Mouse (Mus musculus) embryonic fibroblast, embryonic 13.5 days (primary cell): ENCODE data around the gene Crtap. TPM values are rescaled to one million over a fixed set of nuclear protein-coding genes. Genes with fewer than 3 reads are reported as not detected.

ENCODE experiments used
- H3K27ac ChIP-seq: 2 replicates; pipeline ENCODE4 v1.5.1; 2012; ENCODE audit warnings: low read length, control low read depth, inconsistent platforms; ENCODE audit not compliant: insufficient read depth
- H3K4me1 ChIP-seq: 2 replicates; pipeline ENCODE4 v1.6.1; 2011; ENCODE audit warnings: low read length; ENCODE audit not compliant: control insufficient read depth, insufficient read depth
- H3K4me3 ChIP-seq: 2 replicates; pipeline ENCODE4 v1.5.1; 2011; ENCODE audit warnings: mild to moderate bottlenecking, control low read depth, low read length; ENCODE audit not compliant: insufficient read depth
- CTCF ChIP-seq: IDR thresholded peaks from 2 replicates; pipeline ENCODE4 v1.5.1; 2011; ENCODE audit warnings: mild to moderate bottlenecking, control low read depth, low read length, moderate library complexity, borderline replicate concordance; ENCODE audit not compliant: insufficient read depth
- POLR2A ChIP-seq: IDR thresholded peaks from 2 replicates; pipeline ENCODE4 v1.6.1; 2011; ENCODE audit warnings: low read depth, mild to moderate bottlenecking, control low read depth, low read length, moderate library complexity
- polyA plus RNA-seq: library from polyadenylated mRNA; stranded (reverse); fragments of >200 nt; gene quantifications from 2 replicates; pipeline ENCODE4 v1.2.4, GENCODE M21; 2011; ENCODE audit warnings: low read depth; ENCODE audit not compliant: missing spikeins, insufficient read length

The Crtap gene
- polyA plus RNA-seq, 1 experiment, result 277 TPM

- Histone ChIP-seq H3K27ac (no peak overlapping the region), H3K4me3 (no peak overlapping the region), H3K4me1 (no peaks in the 10 kb centered on the region)
- TF ChIP-seq CTCF (no peak), POLR2A (no peak)
These were observed 26.4 kb upstream of the Crtap start for GRCm38 (mm10) chr9:114416646-114417517.

DNA sequence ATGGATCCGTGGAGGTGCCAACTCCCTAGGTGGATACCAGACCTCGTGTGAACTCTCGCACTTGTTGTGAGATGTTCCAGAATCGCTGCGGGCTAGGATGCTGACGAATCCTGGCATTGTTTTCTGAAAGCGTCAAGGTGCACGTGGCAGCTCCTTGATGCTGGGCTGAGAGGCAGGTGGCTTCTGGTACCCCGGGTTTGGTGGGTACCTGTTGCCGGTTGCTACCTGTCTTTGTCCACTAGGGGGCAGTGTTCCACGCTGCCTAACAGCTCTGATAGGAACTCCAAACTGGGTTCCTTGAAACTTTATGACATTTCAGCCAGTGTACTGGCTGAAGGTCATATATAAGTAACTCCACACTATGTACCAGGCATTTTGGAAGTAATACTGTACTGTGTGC, 25.2 kb upstream of the Crtap start:
- Histone ChIP-seq H3K4me1 (no peaks in the 10 kb centered on the region), H3K27ac (no peak overlapping the region), H3K4me3 (no peak overlapping the region)
- TF ChIP-seq CTCF (peak; percentile 68), POLR2A (no peak)

DNA sequence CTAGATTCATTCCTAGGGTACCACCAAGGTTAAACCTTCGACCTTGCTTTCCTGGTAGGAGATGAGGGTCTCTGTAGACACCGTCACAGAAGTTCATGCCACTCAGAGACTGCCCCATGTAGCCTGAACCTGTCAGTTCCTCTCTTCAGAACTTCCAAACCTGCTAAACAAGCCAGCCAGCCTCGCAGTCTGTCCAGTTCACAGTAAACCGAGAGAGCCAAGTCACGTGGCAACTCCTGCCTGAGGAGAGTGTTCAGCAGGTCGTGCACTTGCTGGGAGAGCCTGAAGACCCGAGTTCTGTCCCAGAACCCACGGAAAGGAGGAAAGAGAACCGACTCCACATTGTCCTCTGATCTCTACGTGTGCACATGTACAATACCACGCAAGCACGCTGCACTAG, 23.4 kb upstream of the Crtap start:
- Histone ChIP-seq H3K27ac (no peak overlapping the region), H3K4me3 (no peak overlapping the region), H3K4me1 (no peaks in the 10 kb centered on the region)
- TF ChIP-seq POLR2A, result no peak
- TF ChIP-seq CTCF, result no peak

GRCm38 (mm10) chr9:114412406-114412805, 21.9 kb upstream of the Crtap start:
- Histone ChIP-seq H3K27ac (no peak overlapping the region), H3K4me1 (no peaks in the 10 kb centered on the region), H3K4me3 (no peak overlapping the region)
- TF ChIP-seq POLR2A (no peak), CTCF (no peak)

GRCm38 (mm10) chr9:114411295-114411694, 20.8 kb upstream of the Crtap start:
- Histone ChIP-seq H3K4me3 (no peak overlapping the region), H3K27ac (no peak overlapping the region), H3K4me1 (no peaks in the 10 kb centered on the region)
- no peak for TF ChIP-seq POLR2A
- no peak for TF ChIP-seq CTCF

DNA sequence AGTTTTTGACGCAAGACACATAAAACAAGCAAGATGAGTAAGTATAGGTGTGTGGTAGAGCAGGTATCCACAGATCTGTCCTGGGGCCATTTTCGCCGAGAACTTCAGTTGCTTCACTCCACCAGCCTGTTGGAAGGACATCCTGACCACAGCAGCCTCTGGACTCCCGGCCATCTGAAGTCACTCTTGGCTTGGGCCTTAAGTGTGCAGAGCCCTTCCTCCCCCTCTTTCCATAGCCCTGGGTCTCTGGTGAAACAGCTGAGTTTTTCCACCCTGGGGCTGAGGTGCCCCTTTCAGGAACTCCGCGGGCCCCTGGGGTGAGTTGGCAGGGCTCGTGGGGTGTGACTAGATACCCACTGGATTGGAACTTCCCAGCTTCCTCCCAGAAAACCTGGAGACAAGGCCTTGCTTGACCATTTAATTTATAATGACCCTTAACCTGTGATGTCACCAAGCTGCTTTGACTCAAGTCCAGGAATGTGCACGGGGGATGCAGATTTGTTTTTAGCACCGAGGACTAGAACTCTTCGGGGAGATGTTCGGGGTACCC, 19.9 kb upstream of the Crtap start:
- Histone ChIP-seq H3K27ac (no peak overlapping the region), H3K4me1 (no peaks in the 10 kb centered on the region), H3K4me3 (no peak overlapping the region)
- TF ChIP-seq POLR2A (no peak), CTCF (no peak)

GRCm38 (mm10) chr9:114407676-114408075, 17.2 kb upstream of the Crtap start:
- no peak overlapping the region for H3K27ac ChIP-seq
- TF ChIP-seq POLR2A, result no peak
- TF ChIP-seq CTCF, result no peak
- no peak overlapping the region for H3K4me3 ChIP-seq
- no peaks in the 10 kb centered on the region for H3K4me1 ChIP-seq

DNA sequence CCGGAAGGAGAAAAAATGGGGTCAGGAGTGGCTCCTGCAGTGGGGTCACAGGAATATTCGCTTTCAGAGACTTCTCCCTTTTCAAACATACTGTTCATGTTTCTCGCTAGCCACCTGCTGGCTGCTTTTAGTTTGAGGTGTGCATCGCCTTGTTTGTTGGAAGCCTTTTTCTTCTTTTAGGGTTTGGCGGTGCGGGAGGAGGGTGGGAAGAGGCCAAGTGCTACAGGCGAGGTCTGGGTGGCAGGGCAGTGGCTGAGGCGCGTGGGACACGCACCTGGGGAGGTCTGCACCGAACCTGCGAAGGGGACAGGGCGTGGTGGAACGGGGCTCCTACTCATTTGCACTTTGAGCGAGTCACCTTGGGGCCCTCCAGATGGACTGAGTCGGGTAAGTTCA, 11.2 kb upstream of the Crtap start:
- H3K27ac ChIP-seq, result peak overlapping the region; percentile 80
- peak overlapping the region; percentile 69 for H3K4me3 ChIP-seq
- H3K4me1 ChIP-seq, result no peaks in the 10 kb centered on the region
- TF ChIP-seq CTCF (no peak), POLR2A (no peak)

DNA sequence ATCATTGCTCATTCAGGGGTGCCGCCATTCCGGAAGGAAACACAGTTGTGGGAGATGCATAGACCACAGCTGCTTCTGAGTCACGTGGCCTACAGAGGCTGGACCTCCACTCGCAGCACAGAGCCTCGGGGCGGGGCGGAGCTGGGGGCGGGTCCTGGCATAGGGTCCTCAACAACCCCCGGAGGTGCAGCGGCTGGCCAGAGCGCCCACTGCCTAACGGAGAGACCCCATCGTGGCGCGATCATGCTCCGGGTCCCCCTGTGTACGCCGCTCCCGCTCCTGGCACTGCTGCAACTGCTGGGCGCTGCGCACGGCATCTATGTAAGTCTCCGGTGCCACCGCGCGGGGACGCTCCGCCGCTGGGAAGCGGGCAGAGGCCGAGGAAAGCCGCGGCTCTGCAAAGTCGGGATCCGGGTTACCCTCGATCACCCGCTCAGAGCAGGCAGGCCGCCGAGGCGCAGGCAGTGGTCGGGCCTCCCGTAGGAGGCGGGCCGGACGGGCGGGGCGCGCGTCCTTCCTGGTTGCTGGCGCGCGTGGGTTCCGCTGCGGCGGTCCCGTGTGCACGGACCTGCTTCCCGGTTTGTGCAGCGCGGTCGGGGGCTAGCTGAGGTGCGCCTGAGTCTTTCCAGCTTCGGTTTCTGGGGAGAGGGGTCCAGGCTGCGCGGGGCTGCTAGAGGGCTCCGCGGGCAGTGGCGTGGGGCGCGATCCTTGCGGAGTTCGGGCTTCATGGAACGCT, 10.6 kb upstream of the Crtap start, which contains the start of the genes Glb1 and Tmppe:
Glb1 (plus strand) TSS at position 128 of the 736 bp plus-strand sequence.
Tmppe (plus strand) TSS at position 157 of the 736 bp plus-strand sequence.
- Histone ChIP-seq H3K4me1 (no peaks in the 10 kb centered on the region), H3K4me3 (peak within 1 kb of the TSS; percentile 69), H3K27ac (peak within 1 kb of the TSS; percentile 80)
- peak; percentile 74 for TF ChIP-seq POLR2A
- peak; percentile 18; the same call in 1 of the 2 replicates for TF ChIP-seq CTCF
